Comparison of ENCODE assay signal across 7 mouse cellular contexts in the genomic region with DNA sequence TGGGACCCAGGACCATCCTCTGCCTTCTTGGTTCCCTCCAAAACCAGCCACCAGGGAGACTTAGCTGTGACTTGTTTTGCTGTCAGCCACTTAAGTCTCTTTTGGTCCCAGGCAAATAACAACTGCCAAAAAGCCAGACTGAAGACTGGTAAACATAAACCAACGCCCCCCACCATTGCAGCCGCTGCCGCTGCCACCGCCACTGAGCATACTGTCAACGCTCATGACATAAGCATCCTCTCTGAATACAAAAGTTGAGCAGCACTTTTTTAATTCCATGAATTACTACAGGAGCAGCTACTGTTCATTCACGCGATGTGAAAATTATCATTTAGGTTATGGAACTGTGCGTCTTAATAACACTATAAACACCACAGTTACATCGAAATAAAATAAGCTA. TPM values are rescaled to one million over a fixed set of nuclear protein-coding genes. Genes with fewer than 3 reads are reported as not detected.
DNase-seq lines count a peak whose midpoint lies in the region; ATAC-seq and TF ChIP-seq lines count a peak whose summit lies in the region.

No protein-coding gene starts in this region.

- 13% methylated on average over 9 of the region's 9 CpGs for WGBS in lung, embryonic 14.5 days
- WGBS in forebrain, embryonic 11.5 days = 34% methylated on average over 9 of the region's 9 CpGs
- WGBS in limb, embryonic 13.5 days = 17% methylated on average over 9 of the region's 9 CpGs
- WGBS in stomach, embryonic 16.5 days = 20% methylated on average over 9 of the region's 9 CpGs

- no peaks in the 10 kb centered on the region for H3K9me3 ChIP-seq in lung, embryonic 14.5 days (ENCODE audit: low read depth, low read length)
- no peaks in the 10 kb centered on the region for H3K9me3 ChIP-seq in forebrain, embryonic 11.5 days (ENCODE audit: control insufficient read depth, low read length)
- H3K9me3 ChIP-seq in limb, embryonic 13.5 days = no peaks in the 10 kb centered on the region
- no peaks in the 10 kb centered on the region for H3K9me3 ChIP-seq in stomach, embryonic 16.5 days (replicated peaks; ENCODE audit: control insufficient read depth, low read length)

- peak overlapping the region; percentile 74 for H3K4me3 ChIP-seq in lung, embryonic 14.5 days (ENCODE audit: low read depth, low read length)
- H3K4me3 ChIP-seq in forebrain, embryonic 11.5 days (ENCODE audit: low read depth, low read length) = peak overlapping the region; percentile 82
- peak overlapping the region; percentile 84 for H3K4me3 ChIP-seq in limb, embryonic 13.5 days
- peak overlapping the region; percentile 86 for H3K4me3 ChIP-seq in stomach, embryonic 16.5 days (replicated peaks; ENCODE audit: low read length)

- no peak overlapping the region for H3K27ac ChIP-seq in lung, embryonic 14.5 days (ENCODE audit: low read depth)
- H3K27ac ChIP-seq in forebrain, embryonic 11.5 days (ENCODE audit: low read depth, low read length) = no peak overlapping the region
- no peak overlapping the region for H3K27ac ChIP-seq in limb, embryonic 13.5 days
- H3K27ac ChIP-seq in stomach, embryonic 16.5 days (ENCODE audit: low read length) = no peak overlapping the region

- no peak for TF ChIP-seq CTCF in lung, embryonic 14.5 days (IDR thresholded peaks at IDR 0.05; ENCODE audit: low read depth)

- no peaks in the 10 kb centered on the region for H3K27me3 ChIP-seq in lung, embryonic 14.5 days (ENCODE audit: insufficient read depth, low read length)
- H3K27me3 ChIP-seq in forebrain, embryonic 11.5 days (ENCODE audit: control insufficient read depth, insufficient read depth, low read length) = no peaks in the 10 kb centered on the region
- H3K27me3 ChIP-seq in limb, embryonic 13.5 days = no peaks in the 10 kb centered on the region
- H3K27me3 ChIP-seq in stomach, embryonic 16.5 days (ENCODE audit: control insufficient read depth, insufficient read depth, low read length) = no peaks in the 10 kb centered on the region

- ATAC-seq in lung, embryonic 14.5 days (ENCODE audit: insufficient read depth) = no peak
- no peak for ATAC-seq in forebrain, embryonic 11.5 days (replicated peaks; ENCODE audit: low FRiP score)
- no peak for ATAC-seq in limb, embryonic 13.5 days (ENCODE audit: low FRiP score, low read depth)
- no peak for ATAC-seq in stomach, embryonic 16.5 days (ENCODE audit: insufficient read depth, low FRiP score)

- H3K4me2 ChIP-seq in lung, embryonic 14.5 days = peak overlapping the region; percentile 79
- H3K4me2 ChIP-seq in forebrain, embryonic 11.5 days (ENCODE audit: low read depth, low read length, severe bottlenecking) = peak overlapping the region; percentile 85
- H3K4me2 ChIP-seq in limb, embryonic 13.5 days (replicated peaks) = peak overlapping the region; percentile 79
- peak overlapping the region; percentile 85 for H3K4me2 ChIP-seq in stomach, embryonic 16.5 days (ENCODE audit: low read depth, low read length)

- peak; percentile 49 for DNase-seq in lung, embryonic 14.5 days
- DNase-seq in lung, postnatal 4 days = no peak
- no peak for DNase-seq in forebrain, embryonic 11.5 days (ENCODE audit: low spot score)
- DNase-seq in urinary bladder, adult 2 months (ENCODE audit: low spot score) = no peak
- no peak for DNase-seq in right cerebral cortex, postnatal 10 days (ENCODE audit: low spot score in 2 of 2)

- peaks cover 4% of the 10 kb centered on the region; the same call in 1 of the 2 replicates for H3K4me1 ChIP-seq in lung, embryonic 14.5 days (ENCODE audit: insufficient read depth)
- peaks cover 6% of the 10 kb centered on the region; the same call in 1 of the 2 replicates for H3K4me1 ChIP-seq in forebrain, embryonic 11.5 days (replicated peaks; ENCODE audit: control insufficient read depth, insufficient read depth, low read length)
- H3K4me1 ChIP-seq in limb, embryonic 13.5 days = peaks cover 18% of the 10 kb centered on the region
- H3K4me1 ChIP-seq in stomach, embryonic 16.5 days (ENCODE audit: control insufficient read depth, insufficient read depth, low read length) = peaks cover 9% of the 10 kb centered on the region

- no peaks in the 10 kb centered on the region for H3K36me3 ChIP-seq in lung, embryonic 14.5 days (ENCODE audit: insufficient read depth)
- no peaks in the 10 kb centered on the region for H3K36me3 ChIP-seq in forebrain, embryonic 11.5 days (ENCODE audit: control insufficient read depth, insufficient read depth, low read length)
- no peaks in the 10 kb centered on the region for H3K36me3 ChIP-seq in limb, embryonic 13.5 days
- H3K36me3 ChIP-seq in stomach, embryonic 16.5 days (ENCODE audit: control insufficient read depth, insufficient read depth, low read length) = no peaks in the 10 kb centered on the region

- peak overlapping the region; percentile 4; the same call in 1 of the 2 replicates for H3K9ac ChIP-seq in lung, embryonic 14.5 days
- H3K9ac ChIP-seq in forebrain, embryonic 11.5 days (ENCODE audit: low read length) = no peak overlapping the region
- no peak overlapping the region for H3K9ac ChIP-seq in limb, embryonic 13.5 days
- peak overlapping the region; percentile 26; the same call in 1 of the 2 replicates for H3K9ac ChIP-seq in stomach, embryonic 16.5 days (ENCODE audit: low read length)

RNA-seq across cellular contexts. Expression of a gene that starts 1.6 kb away (rescaled TPM):
- 47.1 and 48.3 TPM in 2 replicates for polyA plus RNA-seq in lung, embryonic 14.5 days (2014; fragmentation: Nextera tagmentation; extraction: Ambion mirVana)
- 25.6 and 26.6 TPM in 2 replicates for polyA plus RNA-seq in forebrain, embryonic 11.5 days (2014; fragmentation: Nextera tagmentation; extraction: Ambion mirVana)
- 21.8 and 22.2 TPM in 2 replicates for polyA plus RNA-seq in limb, embryonic 13.5 days (2015; fragmentation: Nextera tagmentation; extraction: Ambion mirVana)
- polyA plus RNA-seq in stomach, embryonic 16.5 days (2015; fragmentation: Nextera tagmentation; extraction: Ambion mirVana) = 19.5 and 22.9 TPM in 2 replicates
- 32.3 and 41.7 TPM in 2 replicates for polyA plus RNA-seq in urinary bladder, adult 2 months (2012; rRNA removed)

Comparison
In these comparisons a context has a peak if more than half of its experiments do, and no peak if none do; other contexts are left out.
1. H3K9ac ChIP-seq: peak in lung, embryonic 14.5 days (single experiment) and stomach, embryonic 16.5 days (single experiment); none in forebrain, embryonic 11.5 days (single experiment) and limb, embryonic 13.5 days (single experiment).
2. Peak in every context shown above with its lines, with median percentiles within 50 percentile points of each other: H3K4me2 ChIP-seq and H3K4me3 ChIP-seq.